Mouse (Mus musculus) spleen, postnatal 14 days (tissue): ENCODE results near the gene Gm13871.
"Not testable (repeated sequence)": the region's sequence is repeated elsewhere in the genome, so short reads cannot be mapped to it uniquely, and the experiment has no call there.

Experiments used
- DNase-seq, 2 experiments: peaks; one replicate each; pipeline ENCODE4 v3.0.0; 2021 to 2022; ENCODE audit warnings: low spot score in 2 of 2

The Gm13871 gene

GRCm38 (mm10) chr4:73905853-73906252, at the start of gene Gm13871:
TSS of gene Gm13871 (minus strand) at chr4:73905953.
- not testable (repeated sequence) for DNase-seq

DNA sequence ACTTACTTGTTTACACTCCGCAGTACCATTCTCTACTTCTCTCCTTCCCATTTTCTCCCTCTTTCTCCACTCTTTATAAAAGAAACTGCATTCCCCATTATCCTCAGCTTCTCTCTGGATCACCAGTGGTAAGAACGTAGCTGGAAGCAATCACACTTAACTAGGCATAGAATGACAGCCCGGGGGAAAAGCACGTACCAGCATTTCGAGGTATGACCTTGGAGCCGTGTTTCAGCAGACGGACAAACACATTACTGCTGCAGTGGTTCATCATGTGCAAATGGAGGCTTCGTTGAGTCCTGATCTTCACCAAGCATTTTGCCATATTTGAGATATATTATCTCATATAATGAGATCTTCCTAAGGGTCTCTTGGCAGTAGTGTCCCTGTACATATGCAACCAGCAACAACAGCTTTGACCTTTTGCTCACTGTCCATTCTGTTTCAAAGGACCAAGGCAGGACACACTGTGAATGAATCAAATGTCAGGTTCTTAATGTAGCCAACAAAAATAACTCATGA, 44.7 kb upstream of the Gm13871 start, which contains the start of gene 2310002L09Rik:
Gene 2310002L09Rik, minus strand, starts transcription at position 472 of the 522 bp plus-strand sequence.
- DNase-seq, result no peak

GRCm38 (mm10) chr4:73920660-73921059, 14.9 kb upstream of the Gm13871 start, which contains the start of gene Gm11756:
TSS of gene Gm11756 (minus strand) at chr4:73920760.
- not testable (repeated sequence) for DNase-seq

DNA sequence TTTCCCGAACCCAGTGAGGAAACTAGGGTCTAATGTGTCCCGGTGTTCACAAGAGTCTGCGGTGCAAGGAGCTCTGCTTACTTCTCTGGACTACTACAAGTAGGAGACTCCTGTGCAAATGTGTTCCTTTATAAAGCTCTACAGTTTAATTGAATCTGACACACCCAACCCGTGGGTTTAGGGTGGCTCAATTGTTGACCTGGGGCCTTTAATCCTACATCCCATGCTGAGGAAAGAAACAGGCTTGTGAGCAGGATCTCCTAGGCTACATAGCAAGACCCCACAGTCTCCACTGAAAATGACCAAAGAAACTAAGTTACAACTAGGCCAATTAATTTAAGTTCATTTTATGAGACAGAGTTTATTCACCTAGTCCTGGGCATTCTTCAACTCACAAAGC, 14.7 kb downstream of the Gm13871 start, which contains the start of gene Gm11757:
Gene Gm11757, minus strand, starts transcription at position 101 of the 400 bp plus-strand sequence.
- DNase-seq, result not testable (repeated sequence)

GRCm38 (mm10) chr4:73876166-73876565, 29.6 kb downstream of the Gm13871 start, which contains the start of gene Gm11758:
TSS of gene Gm11758 (minus strand) at chr4:73876266.
- DNase-seq, result not testable (repeated sequence)
